Mouse (Mus musculus) liver, adult 2 months (tissue): ENCODE data around the gene Gm10322.

Source experiments
- CTCF ChIP-seq: fragments of 200-500 bp; IDR thresholded peaks from 2 replicates; pipeline ENCODE4 v1.5.1; 2011; ENCODE audit warnings: low read depth, low read length, control low read depth
- POLR2A ChIP-seq: fragments of 200-500 bp; IDR thresholded peaks from 2 replicates; pipeline ENCODE4 v1.6.1; 2011; ENCODE audit warnings: low read length, control low read depth; ENCODE audit not compliant: insufficient read depth; ENCODE audit errors: extremely low read depth

DNA sequence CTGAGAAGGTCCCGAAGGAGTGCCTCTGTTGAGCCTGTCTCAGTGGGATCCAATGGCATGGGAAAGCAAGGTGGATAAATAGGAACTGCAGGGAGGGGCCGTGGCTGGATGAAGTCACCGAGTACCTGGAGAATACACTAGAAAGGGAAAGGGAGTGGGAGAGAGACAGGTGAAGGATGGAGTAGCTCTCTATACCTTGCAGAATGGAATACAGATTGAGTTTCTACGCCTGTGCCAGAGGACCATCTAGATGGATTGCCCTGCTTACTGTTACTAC lies 13.6 kb downstream of the Gm10322 start:
- TF ChIP-seq CTCF = no peak
- TF ChIP-seq POLR2A = no peak
